Mouse (Mus musculus): ENCODE data around the gene Hs3st2. TPM values are rescaled to one million over a fixed set of nuclear protein-coding genes. Genes with fewer than 3 reads are reported as not detected.
A peak's percentile ranks its signal among the peaks of the same experiment; 100 is the strongest.

Hs3st2 gene
- polyA plus RNA-seq, 1 experiment from 2014 or later: 21.9 TPM

DNA sequence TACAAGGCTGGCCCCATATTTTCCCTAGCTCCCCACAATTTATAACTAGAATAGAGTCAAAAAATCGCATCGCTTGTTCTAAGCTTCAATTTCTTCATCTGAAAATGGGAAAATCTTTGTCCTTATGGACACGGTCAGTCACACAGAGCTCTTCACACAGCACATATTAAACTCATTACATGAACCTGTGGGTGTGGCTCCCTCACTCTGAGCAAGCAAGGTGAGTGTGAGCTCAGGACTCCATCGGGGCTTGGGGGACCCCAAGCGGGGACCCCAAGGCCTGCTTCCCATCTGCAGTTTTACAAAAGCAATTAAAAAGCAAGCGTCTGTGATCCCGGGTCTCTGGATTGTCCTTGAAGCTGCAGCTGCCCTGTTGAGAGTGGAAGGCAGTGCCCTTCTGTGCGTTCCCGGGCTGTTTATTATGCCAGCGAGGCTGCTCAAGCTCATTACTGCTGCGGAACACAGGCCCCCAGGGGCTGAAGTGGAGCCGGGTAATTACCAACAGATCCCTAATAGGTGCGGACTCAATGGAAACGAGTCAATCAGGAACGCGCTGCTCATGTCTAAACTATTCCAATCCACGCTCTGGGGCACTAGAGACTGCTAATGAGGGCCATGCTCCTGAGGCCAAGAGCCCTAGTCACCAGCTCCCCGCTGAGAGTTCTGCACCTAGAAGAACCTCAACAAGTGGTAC is 157.8 kb downstream of the Hs3st2 start:
- no peak overlapping the region for H3K27ac ChIP-seq (ENCODE audit: low read depth, low read length)
- H3K4me2 ChIP-seq (ENCODE audit: low read depth, low read length): no peak overlapping the region
- H3K9ac ChIP-seq (replicated peaks; ENCODE audit: low read depth, low read length): no peak overlapping the region
- no peak overlapping the region for H3K4me3 ChIP-seq (ENCODE audit: low read depth, low read length)
- 0 out of 2 replicates have a peak, but pooled peaks cover 3% of the 10 kb centered on the region for H3K4me1 ChIP-seq (ENCODE audit: control insufficient read depth, insufficient read depth, low read length)
- no peaks in the 10 kb centered on the region for H3K36me3 ChIP-seq (ENCODE audit: control insufficient read depth, insufficient read depth, low read length)
- H3K9me3 ChIP-seq (ENCODE audit: control insufficient read depth, low read length): no peaks in the 10 kb centered on the region
- no peaks in the 10 kb centered on the region for H3K27me3 ChIP-seq (ENCODE audit: control insufficient read depth, insufficient read depth, low read length)
- 28% methylated on average over 18 of the region's 18 CpGs for WGBS
- peak; percentile 80; the same call in 1 of the 2 replicates for ATAC-seq (ENCODE audit: low read depth)
